Mouse (Mus musculus): Measurements from ENCODE around the gene Cacnb2. TPM values are rescaled to one million over a fixed set of nuclear protein-coding genes. Genes with fewer than 3 reads are reported as not detected.

Cacnb2 gene
- total RNA-seq, 2 experiments from 2014 or later = 54.6 to 59.3 TPM

DNA sequence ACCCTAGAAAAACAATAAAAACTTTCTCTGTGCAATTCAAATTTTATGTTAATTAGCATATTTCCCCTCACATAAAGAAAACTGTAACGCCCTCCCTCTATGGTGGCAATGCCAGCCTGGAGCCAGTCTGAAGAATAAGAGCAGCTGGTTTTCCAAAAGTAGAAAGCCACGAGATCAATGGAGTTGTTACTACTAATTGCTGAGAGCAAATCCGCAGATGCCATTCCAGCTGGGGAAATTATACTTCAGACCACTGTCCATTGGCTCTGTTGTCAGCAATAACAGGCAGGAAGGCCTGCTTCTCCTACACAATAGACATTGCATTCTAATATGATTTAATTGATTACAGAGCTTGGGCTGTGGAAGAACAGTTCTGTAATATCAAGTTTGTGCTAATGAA, 257.5 kb downstream of the Cacnb2 start:
- DNase-seq (ENCODE audit: low spot score in 2 of 2) = no peak

DNA sequence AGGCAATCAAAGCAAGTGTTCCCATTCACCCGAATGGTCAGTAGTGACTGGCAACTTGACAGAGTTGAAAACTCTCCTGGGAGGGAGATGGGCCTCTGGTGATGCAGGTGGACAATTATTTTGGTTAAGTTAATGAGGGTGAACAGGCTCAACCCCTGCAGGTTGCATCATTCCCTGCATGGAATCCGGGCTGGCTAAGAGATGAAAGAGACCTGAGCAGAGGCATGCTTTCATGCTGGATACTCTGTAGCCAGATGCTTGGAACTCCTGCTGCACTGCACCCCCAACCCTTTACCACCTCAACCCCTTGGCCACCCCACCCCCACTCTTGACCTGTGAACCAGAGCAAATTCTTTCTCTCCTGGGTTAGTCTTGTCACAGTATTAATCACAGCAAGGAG, 258.7 kb downstream of the Cacnb2 start:
- DNase-seq (ENCODE audit: low spot score in 2 of 2) = no peak

DNA sequence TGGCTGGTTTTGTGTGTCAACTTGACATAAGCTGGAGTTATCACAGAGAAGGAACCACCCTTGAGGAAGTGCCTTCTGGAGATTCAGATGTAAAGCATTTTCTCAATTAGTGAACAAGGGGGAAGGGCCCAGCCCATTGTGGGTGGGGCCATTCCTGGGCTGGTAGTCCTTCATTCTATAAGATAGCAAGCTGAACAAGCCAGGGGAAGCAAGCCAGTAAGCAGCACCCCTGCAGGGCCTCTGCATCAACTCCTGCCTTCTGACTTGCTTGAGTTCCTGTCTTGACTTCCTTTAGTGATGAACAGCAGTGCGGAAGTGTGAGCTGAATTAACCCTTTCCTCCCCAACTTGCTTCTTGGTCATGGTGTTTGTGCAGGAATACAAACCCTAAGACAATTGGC, 260.1 kb downstream of the Cacnb2 start:
- no peak for DNase-seq (ENCODE audit: low spot score in 2 of 2)

DNA sequence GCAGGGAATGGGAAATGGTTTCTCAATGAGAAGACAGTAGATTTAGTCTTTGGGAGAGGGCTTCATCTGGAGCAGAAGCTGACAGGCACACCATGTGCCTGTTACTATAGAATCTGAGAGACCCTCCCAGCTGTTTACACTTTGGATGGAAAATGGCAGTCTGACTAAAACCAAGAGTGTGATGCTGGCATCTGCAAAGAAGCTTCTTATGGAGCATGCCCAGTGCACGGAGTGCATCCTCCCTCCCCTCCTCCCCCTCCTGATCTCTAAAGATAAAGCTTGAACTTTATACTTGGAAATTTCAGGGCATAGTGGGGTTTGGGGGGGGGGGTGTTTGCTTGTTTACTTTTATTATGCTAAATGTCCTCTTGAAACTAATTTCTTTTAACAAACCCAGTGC, 270.2 kb downstream of the Cacnb2 start:
- no peak for DNase-seq (ENCODE audit: low spot score in 2 of 2)

DNA sequence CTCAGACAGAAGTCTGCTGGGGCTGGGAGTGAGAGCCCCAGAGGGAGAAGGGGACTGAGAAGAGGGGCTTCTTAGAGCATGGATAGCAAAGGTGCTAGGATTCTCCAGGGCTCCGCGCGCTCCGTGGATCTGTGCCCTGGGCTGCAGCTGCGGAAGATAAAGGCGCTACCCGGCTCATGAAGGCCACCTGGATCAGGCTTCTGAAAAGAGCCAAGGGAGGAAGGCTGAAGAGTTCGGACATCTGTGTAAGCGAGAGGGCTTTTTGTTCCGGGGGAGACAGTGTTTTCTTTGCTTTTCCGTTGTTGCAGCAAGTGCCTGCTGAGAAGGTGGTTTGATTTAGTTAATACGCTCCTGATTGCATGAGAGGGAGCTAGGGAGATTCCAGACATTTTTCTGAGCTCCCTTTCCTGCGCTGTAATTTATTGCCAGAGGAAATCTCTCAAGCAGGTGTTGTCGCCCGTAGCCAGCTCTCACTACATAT, 270.9 kb downstream of the Cacnb2 start:
- DNase-seq (ENCODE audit: low spot score in 2 of 2) = peak in 1 of 2 experiments; percentile 28

DNA sequence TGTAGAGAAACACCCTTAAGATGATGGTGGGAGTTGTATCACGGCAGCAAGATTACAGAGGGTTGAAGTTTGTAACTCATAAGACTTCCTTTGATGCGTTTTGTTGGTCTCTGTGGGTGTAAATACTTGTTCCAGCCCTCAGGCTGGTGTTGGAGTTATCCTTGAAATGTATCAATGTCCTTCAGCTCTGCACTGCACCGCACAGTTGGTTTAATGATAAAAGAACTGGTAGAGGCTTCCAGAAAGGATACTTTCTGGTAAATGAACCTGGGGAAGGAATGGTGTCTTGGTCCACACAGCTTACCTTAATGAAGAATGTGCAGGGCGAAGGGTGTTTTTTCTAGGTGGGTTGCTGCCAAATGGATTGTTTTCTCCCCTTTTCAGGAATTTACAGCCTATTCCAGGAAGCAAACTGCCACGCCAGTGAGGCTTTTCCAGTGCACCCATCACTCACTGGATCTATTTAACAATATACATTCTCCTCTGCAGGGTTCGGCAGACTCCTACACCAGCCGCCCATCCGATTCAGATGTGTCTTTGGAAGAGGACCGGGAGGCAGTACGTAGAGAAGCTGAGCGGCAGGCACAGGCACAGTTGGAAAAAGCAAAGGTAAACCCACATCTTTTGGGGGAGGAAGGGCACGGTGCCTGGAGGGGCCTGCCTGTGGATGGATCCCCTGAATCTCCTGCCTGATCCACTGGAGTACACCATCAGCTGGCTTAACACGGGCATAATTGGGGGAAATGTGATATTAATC, 271.6 kb downstream of the Cacnb2 start:
- DNase-seq (ENCODE audit: low spot score in 2 of 2) = peak in 1 of 2 experiments; percentile 25

DNA sequence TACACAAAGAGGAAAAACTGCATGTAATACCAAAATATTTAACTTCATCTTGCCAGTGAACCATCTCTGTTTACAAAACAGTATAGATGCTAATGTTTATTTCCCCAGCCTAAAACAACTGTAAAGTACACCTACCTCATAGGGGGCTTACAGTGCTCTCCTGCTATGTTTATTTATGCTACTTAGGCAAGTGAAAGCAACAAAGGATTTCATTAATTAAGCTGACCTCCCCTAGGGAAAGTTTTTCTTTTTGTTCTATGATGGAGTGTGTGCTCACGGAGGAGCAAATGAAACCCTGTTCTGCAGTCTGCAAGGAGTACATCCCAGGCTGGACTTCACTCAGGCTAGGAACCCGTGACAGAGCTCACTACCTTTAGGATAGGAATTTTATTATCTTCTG, 272.2 kb downstream of the Cacnb2 start:
- no peak for DNase-seq (ENCODE audit: low spot score in 2 of 2)

DNA sequence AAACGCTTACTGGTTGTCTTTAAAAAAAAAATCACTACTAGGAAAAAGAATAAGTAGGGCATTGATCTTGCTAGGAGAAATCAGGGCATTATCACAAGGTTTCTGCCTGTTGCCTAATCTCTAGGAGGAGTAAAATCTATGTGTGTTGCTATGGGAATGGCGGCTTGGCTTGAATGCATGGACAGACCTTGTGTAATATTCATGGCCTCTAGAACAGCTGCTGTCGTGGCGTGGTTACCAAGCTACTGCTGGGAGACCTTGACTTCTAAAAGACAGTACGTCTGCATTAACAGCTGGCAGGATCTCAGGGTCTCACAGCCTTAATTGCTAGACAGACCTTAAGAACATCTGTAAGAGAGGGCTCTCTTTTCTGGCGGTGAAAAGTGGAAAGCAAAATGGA, 272.7 kb downstream of the Cacnb2 start:
- DNase-seq (ENCODE audit: low spot score in 2 of 2) = no peak

DNA sequence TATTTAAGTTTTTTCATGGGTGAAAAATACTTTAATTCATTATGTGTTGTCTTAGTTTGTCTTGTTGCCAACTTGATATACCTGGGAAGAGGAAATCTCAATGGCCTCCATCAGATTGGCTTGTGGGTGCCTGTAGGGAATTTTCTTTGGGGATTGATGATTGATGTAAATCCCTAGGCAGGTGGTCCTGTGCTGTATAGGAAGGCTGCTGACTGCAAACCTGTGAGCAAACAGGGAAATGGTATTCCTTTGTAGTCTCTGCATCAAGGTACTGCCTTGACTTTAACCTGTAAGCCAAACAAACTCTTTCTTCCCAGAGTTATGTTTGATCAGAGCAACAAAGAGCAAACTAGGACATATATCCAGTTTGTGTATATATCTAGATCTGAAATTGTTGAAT, 276.1 kb downstream of the Cacnb2 start:
- no peak for DNase-seq (ENCODE audit: low spot score in 2 of 2)

DNA sequence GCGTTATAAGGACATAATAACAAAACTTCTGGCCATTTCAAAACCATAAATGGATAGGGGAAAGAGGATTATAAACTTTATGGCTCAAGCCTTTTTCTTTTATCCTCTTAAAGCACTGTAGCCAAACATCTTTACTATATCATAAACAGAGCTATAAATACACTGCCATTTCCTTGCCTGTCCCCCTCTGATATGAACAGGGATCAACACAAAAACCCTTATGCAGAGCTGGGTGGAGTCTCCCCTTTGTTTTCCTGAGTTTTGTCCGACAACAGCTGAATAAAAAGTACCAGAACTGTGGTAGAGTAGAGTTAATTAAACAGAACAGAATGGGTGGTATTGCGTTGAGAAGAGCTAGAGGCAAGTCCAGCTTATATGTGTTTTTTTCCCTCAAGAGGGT, 280.6 kb downstream of the Cacnb2 start:
- DNase-seq (ENCODE audit: low spot score in 2 of 2) = no peak

DNA sequence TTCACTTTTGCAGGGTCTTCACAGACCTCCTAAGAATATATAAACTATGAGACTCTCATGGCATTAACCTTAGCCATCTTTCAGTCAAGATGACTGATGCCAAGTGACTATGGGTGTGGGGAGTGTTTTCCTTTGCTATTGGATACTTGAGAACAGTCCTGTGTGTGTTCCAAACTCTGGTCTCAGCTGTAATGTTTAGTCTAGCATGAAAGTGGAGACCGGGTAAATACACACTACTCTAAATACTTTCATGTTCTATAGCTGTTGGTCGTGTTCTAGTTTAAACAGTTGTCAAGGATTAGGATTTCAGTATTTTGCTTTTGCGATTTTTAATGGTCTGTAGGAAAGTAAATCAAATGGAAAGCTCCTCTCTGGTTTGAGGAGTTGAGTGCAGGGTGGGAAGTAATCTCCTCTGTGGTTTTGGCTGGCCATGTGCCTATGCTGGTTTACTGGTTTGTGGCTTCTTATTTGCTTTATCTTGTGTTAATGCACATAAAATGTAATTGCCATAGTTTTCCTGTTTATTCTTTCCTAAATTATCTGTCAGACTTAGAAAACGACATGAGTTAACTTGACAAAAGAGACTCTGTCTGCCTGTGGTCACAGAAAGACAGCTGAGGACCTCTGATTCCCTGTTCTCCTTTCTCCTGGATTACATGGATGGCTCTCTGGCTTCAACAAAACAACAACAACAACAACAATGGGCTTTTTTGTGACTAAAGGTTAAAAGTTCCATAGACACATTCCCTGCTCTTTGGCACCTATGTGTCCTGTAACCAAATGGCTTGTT, 285.7 kb downstream of the Cacnb2 start:
- no peak for DNase-seq (ENCODE audit: low spot score in 2 of 2)

DNA sequence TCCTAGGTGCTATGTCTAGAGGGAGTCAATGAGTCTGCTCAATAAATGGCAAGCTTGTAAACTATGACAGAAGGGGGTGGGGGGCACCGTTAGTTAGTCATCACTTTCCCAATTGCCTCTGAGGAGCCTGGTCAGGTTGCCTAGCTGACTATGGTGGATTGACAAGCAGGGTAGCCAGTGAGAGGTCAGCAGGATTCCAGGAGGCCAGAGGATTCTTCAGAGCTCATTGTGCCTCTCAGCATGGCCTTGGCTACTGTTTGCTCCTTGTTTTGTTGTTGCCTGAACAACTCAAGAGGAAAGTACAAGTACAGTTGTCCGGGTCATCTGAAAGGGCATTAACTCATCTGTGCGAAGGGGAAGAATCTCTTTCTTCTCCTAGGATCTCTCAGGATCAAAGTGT, 300.9 kb downstream of the Cacnb2 start:
- no peak for DNase-seq (ENCODE audit: low spot score in 2 of 2)

DNA sequence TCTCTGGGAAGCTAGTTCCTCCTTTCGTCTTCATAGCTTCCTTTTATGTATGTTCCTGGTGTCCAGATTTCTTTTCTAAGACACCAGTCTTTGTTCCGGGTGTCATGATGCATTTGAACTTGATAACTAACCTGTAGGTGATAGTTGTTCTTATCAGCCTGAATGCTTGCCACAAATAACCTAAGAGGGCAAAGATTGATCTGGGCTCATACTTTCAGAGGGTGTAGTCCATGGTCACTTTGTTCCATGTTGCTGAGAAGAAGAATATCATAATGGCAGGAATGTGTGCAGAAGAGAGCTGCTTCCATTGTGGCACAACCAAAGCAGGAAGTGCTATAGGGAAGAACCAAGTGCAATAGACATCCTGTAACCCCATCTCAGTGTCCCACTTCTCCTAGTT, 302.0 kb downstream of the Cacnb2 start:
- DNase-seq (ENCODE audit: low spot score in 2 of 2) = no peak

DNA sequence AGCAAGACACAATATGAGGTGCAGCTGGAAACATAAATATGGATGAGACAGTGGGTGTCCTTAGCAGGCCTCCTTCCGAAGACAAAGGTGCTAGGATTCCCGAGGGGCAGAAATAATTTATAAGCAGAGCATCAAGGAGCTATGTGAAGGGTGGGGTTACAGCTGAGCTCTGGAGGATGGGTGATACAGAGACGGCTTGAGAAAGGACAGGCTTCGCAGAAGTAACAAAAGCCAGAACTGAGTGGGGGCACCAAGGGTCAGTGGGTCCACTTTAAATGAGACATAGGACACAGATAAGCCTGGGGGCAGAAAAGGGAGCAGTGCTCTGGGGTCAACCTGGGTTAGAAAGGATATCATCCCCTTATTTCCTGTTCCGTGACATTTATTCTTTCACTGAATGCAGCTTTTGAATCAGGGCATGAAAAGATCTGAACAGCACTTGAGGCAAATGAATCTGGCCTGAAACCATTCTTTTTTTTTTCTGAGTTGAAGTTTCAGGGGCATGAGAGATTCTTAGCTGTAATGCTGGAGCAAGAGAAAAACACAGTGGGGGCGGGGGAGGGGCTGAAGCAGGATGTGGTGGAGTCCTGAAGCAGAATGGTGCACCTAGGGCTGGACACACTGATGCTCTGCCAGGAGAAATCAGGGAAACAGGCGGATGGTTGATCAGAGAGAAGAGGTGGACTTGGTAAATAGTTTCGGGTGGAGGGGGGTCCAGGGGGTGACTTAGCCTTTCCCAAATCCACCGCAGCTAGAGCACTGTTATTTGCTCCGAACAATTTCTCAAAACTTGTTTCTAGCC, 304.4 kb downstream of the Cacnb2 start:
- DNase-seq (ENCODE audit: low spot score in 2 of 2) = no peak

DNA sequence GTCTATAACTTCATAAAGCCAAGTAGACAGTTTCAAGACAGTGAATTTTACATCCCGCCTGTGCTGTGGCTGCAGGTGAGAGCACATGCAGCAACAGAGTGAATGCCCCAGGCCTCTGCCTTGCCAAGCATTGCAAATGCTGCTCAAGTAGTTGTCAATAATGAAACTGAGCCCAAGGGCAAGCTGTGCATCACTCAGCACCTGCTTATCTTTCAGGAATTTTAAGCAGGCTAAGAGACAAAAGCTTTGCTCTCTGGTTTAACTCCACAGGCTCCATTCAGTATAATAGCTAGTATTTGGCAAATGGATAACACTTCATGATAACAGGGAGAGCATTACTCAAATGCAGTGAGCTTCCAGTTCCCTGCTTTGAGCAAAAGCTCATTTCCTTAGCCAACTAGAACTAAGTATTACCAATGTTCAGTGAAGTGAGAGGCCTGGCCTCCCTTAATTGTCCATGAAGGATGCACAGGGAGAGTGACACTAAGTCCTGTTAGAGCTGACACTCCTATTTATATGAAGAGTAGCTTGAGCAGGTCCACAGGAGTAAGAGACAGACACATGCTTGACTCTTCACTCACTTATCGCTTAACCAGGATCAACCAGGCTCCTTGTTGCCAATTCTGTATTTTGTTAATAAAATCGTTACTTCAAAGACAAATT, 314.8 kb downstream of the Cacnb2 start:
- DNase-seq (ENCODE audit: low spot score in 2 of 2) = no peak

DNA sequence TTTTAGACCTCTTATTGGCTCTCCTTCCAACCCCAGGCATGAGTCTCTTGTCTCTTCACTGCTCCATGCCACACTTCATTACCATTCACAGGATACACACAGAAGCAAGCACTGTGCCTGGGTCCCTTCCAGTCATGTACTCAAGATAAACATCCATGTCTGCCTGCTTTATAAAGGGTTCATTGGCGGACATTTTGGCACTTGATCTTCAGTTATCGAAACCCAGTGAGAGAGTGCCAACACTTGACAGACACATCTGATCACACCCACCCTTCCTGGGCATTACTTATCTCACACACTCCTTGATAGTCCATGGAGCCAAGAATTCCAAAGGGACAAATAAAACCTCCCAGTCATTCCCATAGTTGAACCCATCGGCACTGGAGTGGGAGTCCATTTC, 327.0 kb downstream of the Cacnb2 start:
- no peak for DNase-seq (ENCODE audit: low spot score in 2 of 2)

DNA sequence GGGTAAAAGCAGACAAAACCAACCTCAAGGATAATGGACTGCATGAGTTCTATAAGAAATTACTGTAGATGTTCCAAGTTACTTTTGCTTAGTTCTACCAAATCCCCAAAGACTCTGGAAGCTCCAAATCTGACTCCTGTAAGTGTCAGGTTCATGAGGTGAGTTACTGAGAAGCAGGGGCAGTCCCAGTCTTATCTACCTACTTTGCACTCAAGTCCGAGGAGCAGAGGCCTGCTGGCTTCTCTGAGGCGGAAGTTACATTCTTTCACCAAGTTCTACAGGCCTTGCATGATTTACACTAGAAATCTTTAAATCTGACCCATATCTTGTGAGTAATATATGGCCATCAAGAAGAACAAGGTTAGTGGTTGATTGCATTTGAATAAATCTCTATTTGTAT, 329.1 kb downstream of the Cacnb2 start:
- DNase-seq (ENCODE audit: low spot score in 2 of 2) = no peak

DNA sequence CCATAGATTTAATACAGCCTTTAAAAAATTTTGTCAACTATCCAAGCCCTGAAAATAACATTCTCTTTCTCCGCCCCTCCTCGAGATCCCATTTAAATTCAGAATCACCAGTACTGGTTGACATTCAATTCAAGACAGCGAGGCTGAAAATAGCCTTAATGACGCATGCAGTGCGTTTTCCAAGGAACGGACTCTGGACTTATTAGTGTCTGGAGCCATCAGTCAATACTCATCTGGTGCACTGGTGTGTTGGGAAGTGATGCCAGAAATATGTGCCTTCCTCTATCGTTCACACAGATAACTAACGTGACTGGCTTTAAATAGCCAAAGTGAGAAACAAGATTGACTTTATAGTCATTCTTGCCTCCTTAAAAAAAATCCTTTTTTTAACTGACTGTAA, 333.6 kb downstream of the Cacnb2 start:
- DNase-seq (ENCODE audit: low spot score in 2 of 2) = no peak

DNA sequence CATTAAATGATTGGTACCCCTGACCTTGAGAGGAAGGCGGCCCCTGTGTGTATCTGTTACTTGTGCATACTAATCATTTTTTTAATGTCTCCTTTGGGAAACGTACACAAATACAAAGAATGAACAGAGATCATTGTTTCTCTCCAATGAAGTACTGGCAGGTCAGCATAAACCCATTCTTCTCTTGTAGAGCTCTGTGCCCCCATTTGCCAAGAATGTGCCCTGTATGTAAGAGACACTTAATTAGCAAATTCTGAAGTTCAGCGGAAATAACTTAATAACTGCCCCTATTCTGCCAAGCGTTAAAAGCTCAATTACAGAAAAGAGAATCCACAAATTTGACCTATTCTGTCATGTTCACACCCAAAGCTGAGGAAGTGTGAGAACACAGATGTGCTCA, 339.4 kb downstream of the Cacnb2 start:
- DNase-seq (ENCODE audit: low spot score in 2 of 2) = no peak

DNA sequence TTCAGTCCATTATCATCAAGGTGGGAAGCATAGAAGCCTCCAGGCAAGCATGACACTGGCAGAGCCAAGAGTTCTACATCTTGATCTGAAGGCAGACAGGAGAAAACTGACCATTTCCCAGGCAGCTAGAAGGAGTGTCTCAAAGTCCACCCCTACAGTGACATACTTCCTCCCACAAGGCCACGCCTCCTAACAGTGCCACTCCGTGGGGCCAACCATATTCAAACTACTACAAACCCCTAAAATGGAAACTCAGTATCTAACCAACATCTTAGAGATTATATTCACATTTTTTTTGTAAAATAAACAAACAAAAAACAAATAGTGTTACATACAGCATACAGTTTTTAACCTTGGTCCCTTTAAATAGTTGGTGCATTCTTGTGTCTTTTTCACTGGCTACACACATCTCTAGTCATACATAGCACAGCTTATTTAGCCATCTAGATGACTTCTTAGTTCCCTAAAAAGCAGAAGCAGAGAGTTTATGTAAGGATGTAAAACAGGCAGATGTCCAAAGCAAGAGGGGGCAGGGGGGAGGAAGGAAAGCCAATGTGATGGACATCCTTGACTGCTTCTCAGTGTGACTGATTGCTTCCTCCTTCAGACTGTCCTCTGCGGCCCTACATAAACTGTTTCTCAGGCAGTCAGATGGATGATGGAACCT, 340.9 kb downstream of the Cacnb2 start:
- DNase-seq (ENCODE audit: low spot score in 2 of 2) = no peak

DNA sequence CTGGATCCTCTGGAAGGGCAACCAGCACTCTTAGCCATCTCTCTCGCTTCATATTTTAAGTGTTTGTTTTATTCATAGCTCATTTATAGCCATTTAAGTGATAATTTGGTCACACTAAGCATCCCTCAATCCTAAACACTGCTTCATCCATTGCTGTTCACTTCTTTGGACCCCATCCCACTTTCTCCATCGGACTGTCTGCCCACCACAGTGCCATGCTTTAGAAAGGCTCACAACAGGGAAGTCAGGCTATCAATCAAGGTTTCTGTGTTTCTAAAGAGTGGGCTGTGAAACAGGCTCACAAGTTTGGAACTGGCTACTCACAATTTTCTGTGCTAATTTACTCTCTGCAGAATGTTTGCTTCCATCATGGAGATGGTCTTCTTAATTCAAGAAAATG, 350.2 kb downstream of the Cacnb2 start:
- no peak for DNase-seq (ENCODE audit: low spot score in 2 of 2)

Measured in layer of hippocampus, postnatal 10 days (tissue).